ENCODE assay signal across 32 mouse cellular contexts in the genomic region with DNA sequence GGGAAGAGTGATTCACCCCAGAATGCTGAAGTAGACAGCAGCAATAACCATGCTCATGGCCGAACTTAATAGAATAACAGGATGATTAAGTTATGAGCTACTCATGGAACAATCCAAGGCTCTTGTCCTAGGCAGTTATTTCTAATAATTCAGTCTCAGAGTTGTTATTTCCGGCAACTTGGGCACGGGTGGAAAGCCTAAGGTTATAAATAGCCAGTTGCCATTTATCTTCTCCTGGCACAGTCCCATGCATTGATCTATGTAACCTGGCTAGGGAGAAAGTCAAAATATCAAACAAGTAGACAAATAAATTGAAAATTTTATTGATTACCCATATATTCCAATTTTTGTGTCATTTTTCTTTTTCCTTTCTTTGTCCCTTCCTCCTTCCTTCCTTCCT.
"Had no signal": no experiment of that assay in that cellular context is flagged by ENCODE, and none has a peak within 500 bp of the region (broad histone marks: within the 10 kb centered on the region; RNA-seq: fewer than 3 reads in every experiment).

No protein-coding gene starts in this region.

- DNase-seq: left cerebral cortex, postnatal 4 days; liver; liver, embryonic 13.5 days; liver, postnatal 0 days; lung, adult 18-20 months; lung, adult 2 months; lung, embryonic 14.5 days; lung, postnatal 10 days; lung, postnatal 14 days; lung, postnatal 36 days; lung, postnatal 4 days; midbrain, embryonic 14.5 days had no signal

- ATAC-seq: liver, postnatal 0 days; lung, postnatal 0 days; midbrain, embryonic 13.5 days; midbrain, embryonic 15.5 days; midbrain, embryonic 16.5 days had no signal

- H3K27ac ChIP-seq: left cerebral cortex, adult 2 months; limb, embryonic 10.5 days; limb, embryonic 12.5 days; limb, embryonic 13.5 days; limb, embryonic 15.5 days; liver, embryonic 13.5 days; liver, embryonic 14.5 days; liver, embryonic 15.5 days; lung, embryonic 15.5 days; macrophage; midbrain, embryonic 10.5 days; midbrain, embryonic 12.5 days; midbrain, embryonic 13.5 days; midbrain, embryonic 15.5 days; neural tube, embryonic 12.5 days had no signal

- H3K9me3 ChIP-seq: limb, embryonic 10.5 days; limb, embryonic 12.5 days; limb, embryonic 13.5 days; limb, embryonic 15.5 days; liver, embryonic 13.5 days; liver, embryonic 15.5 days; lung, embryonic 15.5 days; megakaryocyte, embryonic 14.5 days; midbrain, embryonic 13.5 days; midbrain, embryonic 15.5 days; neural tube, embryonic 12.5 days had no signal

- H3K4me2 ChIP-seq: limb, embryonic 12.5 days; limb, embryonic 13.5 days; limb, embryonic 15.5 days; liver, embryonic 11.5 days; liver, embryonic 13.5 days; liver, embryonic 15.5 days; lung, embryonic 14.5 days; lung, embryonic 15.5 days; midbrain, embryonic 11.5 days; midbrain, embryonic 12.5 days; midbrain, embryonic 13.5 days; midbrain, embryonic 15.5 days; neural tube, embryonic 12.5 days had no signal

- H3K9ac ChIP-seq: limb, embryonic 12.5 days; limb, embryonic 13.5 days; limb, embryonic 15.5 days; liver, embryonic 13.5 days; liver, embryonic 14.5 days; liver, embryonic 15.5 days; liver, postnatal 0 days; lung, embryonic 14.5 days; lung, embryonic 15.5 days; midbrain, embryonic 12.5 days; midbrain, embryonic 13.5 days; midbrain, embryonic 15.5 days; neural tube, embryonic 12.5 days had no signal

- H3K4me1 ChIP-seq: limb, embryonic 10.5 days; limb, embryonic 12.5 days; limb, embryonic 13.5 days; limb, embryonic 15.5 days; liver, embryonic 13.5 days; liver, embryonic 15.5 days; lung, embryonic 15.5 days; megakaryocyte, embryonic 14.5 days; midbrain, embryonic 10.5 days; midbrain, embryonic 12.5 days; midbrain, embryonic 13.5 days; midbrain, embryonic 15.5 days; neural tube, embryonic 12.5 days had no signal

- H3K4me3 ChIP-seq: left cerebral cortex, adult 2 months; limb, embryonic 10.5 days; limb, embryonic 12.5 days; limb, embryonic 13.5 days; limb, embryonic 15.5 days; liver, embryonic 13.5 days; liver, embryonic 15.5 days; lung, embryonic 15.5 days; megakaryocyte, embryonic 14.5 days; midbrain, embryonic 10.5 days; midbrain, embryonic 12.5 days; midbrain, embryonic 13.5 days; midbrain, embryonic 15.5 days; myocyte; neural tube, embryonic 12.5 days had no signal

- H3K36me3 ChIP-seq: limb, embryonic 10.5 days; limb, embryonic 12.5 days; limb, embryonic 13.5 days; limb, embryonic 15.5 days; liver, embryonic 13.5 days; liver, embryonic 15.5 days; lung, embryonic 15.5 days; midbrain, embryonic 10.5 days; midbrain, embryonic 12.5 days; midbrain, embryonic 13.5 days; midbrain, embryonic 15.5 days; neural tube, embryonic 12.5 days had no signal

- H3K27me3 ChIP-seq: limb, embryonic 12.5 days; limb, embryonic 13.5 days; limb, embryonic 15.5 days; liver, embryonic 13.5 days; liver, embryonic 15.5 days; lung, embryonic 15.5 days; megakaryocyte, embryonic 14.5 days; midbrain, embryonic 12.5 days; midbrain, embryonic 13.5 days; midbrain, embryonic 15.5 days; neural tube, embryonic 12.5 days had no signal
